Mouse (Mus musculus) stomach, postnatal 0 days (tissue): ENCODE results near the gene Pde6d.
A peak's percentile ranks its signal among the peaks of the same experiment; 100 is the strongest.

ENCODE experiments used
- CTCF ChIP-seq: IDR thresholded peaks from 2 replicates; pipeline ENCODE4 v1.5.1; 2016; ENCODE audit warnings: antibody characterized with exemption, low read depth, mild to moderate bottlenecking, moderate library complexity
- EP300 ChIP-seq: optimal IDR thresholded peaks from 2 replicates; pipeline ENCODE3; 2016; ENCODE audit warnings: antibody characterized with exemption

GRCm38 (mm10) chr1:86501114-86501532 is 81.3 kb downstream of the Pde6d start:
- TF ChIP-seq CTCF (peak; percentile 77), EP300 (no peak)
